Mouse (Mus musculus) spleen, adult 2 months (tissue): Measurements from ENCODE around the gene Atg7.

Experiments
- CTCF ChIP-seq: fragments of 200-500 bp; IDR thresholded peaks from 2 replicates; pipeline ENCODE4 v1.5.1; 2011; ENCODE audit warnings: mild to moderate bottlenecking, inconsistent platforms; ENCODE audit not compliant: insufficient read depth, insufficient read length, insufficient replicate concordance; ENCODE audit errors: extremely low read depth
- POLR2A ChIP-seq: fragments of 200-500 bp; IDR thresholded peaks from 2 replicates; pipeline ENCODE4 v1.6.1; 2011; ENCODE audit warnings: low read depth, low read length, inconsistent platforms

DNA sequence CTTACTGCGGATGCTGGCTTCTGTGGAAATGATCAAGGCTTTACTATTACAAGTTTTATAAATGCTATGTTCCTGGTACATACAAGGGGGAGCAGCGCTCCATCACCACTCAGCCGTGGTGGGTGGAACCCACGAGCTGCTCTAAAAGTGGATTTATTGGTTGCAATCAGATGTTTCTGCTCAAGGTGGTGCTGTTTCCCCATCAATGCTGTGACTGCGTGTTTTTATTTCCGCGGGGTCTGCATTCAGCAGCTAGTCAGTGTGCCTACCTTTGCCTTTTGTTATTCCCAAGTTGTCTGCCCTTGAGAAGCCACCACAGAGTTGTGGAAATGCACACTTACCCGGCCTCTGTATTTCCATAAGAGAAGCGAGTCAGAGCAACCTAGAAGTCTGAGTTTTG is 81.0 kb downstream of the Atg7 start:
- peak; percentile 59; the same call in 1 of the 2 replicates for TF ChIP-seq CTCF
- no peak for TF ChIP-seq POLR2A
